Mouse (Mus musculus) ES-E14 (cell line): ENCODE results near the gene Ahctf1.

Source experiments
- HCFC1 ChIP-seq: IDR thresholded peaks from 2 replicates; pipeline ENCODE4 v1.6.1; 2012; ENCODE audit warnings: low read length, inconsistent platforms, borderline replicate concordance; ENCODE audit not compliant: insufficient read depth
- ZNF384 ChIP-seq: IDR thresholded peaks from 2 replicates; pipeline ENCODE4 v1.6.1; 2012; ENCODE audit warnings: low read depth, low read length, inconsistent platforms

DNA sequence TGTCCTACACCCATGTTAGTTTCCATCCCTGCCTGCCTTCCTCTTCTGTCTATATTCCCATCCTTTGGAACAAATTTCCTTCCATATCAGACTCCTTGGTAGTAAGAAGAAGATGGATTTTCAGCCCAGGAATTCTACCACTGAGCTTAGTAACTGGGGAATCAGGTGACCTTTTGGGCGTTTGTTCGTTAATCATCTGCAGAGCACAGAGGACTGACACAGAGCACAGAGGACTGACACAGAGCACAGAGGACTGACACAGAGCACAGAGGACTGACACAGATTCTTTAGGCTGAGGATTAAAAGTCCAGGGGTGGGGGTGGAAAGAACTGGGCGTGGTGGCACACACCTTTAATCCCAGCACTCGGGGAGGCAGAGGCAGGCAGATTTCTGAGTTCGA lies 2.3 kb upstream of the Ahctf1 start:
- TF ChIP-seq ZNF384 (no peak), HCFC1 (no peak)
